Mouse (Mus musculus) layer of hippocampus, adult 9-11 months (tissue): ENCODE data around the gene Tax1bp1.
"Not testable (repeated sequence)": the region's sequence is repeated elsewhere in the genome, so short reads cannot be mapped to it uniquely, and the experiment has no call there.

Experiments used
- DNase-seq: peaks from one replicate; pipeline ENCODE4 v3.0.0; 2022

Gene Tax1bp1

GRCm38 (mm10) chr6:52713104-52713896 lies at the start of gene Tax1bp1:
Tax1bp1 (plus strand) TSS chr6:52713729.
- DNase-seq = peak; percentile 93

DNA sequence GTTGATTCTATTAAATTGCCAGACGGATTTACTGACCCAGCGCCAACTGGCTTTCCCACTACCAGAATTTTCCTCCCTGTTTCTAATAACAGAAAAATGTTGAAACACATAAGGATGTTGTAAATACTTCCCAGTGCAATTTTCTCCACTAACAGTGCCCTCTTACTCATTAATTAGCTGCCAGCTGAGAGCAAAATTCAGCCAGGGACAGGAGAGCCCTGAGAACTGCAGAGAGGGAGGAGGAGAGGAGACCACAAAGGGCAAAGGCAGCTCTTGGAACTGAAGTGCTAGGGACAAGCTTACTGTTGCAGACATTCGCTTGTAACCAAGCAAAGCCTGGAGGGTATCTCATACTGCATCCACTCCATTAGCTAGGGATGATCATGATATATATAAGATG lies 45.9 kb upstream of the Tax1bp1 start:
- no peak for DNase-seq

DNA sequence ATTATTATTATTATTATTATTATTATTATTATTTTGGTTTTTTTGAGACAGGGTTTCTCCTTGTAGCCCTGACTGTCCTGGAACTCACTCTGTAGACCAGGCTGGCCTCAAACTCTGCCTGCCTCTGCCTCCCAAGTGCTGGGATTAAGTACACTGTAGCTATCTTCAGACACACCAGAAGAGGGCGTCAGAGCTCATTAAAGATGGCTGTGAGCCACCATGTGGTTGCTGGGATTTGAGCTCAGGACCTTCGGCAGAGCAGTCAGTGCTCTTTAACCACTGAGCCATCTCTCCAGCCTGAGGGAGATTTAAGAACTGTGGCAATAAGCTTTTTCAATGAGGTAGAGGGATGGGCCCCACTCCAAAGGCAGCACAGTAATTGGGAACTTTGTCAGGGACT lies 43.7 kb upstream of the Tax1bp1 start:
- DNase-seq = not testable (repeated sequence)

- DNase-seq = no peak
Observed at GRCm38 (mm10) chr6:52671791-52672190, 41.7 kb upstream of the Tax1bp1 start.

- no peak for DNase-seq
Observed at GRCm38 (mm10) chr6:52672539-52672938, 41.0 kb upstream of the Tax1bp1 start.

DNA sequence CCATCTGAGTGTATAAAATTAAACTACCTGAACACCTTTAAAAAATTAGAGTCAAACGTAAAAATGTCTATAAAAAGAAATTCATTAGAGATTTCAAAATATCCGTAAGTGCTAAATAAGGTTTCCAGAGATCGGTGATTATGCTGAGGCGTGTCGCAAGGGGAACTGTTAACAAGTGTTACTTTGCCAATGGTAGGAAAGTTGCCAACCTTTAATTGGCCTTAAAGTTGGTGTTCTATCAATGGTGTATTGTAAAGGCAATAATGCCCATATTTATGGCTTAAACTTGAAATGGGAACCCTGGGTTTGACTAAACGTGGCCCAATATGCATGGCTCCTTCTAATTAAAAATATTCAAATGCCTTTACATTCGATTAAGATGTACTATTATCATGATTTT lies 39.8 kb upstream of the Tax1bp1 start:
- no peak for DNase-seq

DNA sequence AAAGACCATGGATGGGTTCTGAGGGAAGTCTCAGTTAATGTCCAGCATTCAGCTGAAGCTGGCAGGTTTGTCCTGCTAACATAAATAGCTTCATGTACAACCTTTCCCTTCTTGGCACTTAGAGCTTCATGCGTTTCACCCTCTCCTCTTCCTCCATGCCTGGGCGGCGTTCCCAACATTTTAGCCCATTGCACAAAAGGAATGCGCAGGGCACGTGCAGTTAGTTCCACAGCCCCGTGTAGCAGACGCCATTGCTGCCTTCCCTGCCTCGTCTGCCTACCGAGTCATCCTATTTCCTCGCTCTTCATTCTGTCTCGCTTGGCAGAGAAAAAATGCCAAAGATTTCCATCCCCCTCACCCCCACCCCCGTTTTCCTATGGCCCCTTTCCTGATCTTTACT lies 39.0 kb upstream of the Tax1bp1 start:
- no peak for DNase-seq

DNA sequence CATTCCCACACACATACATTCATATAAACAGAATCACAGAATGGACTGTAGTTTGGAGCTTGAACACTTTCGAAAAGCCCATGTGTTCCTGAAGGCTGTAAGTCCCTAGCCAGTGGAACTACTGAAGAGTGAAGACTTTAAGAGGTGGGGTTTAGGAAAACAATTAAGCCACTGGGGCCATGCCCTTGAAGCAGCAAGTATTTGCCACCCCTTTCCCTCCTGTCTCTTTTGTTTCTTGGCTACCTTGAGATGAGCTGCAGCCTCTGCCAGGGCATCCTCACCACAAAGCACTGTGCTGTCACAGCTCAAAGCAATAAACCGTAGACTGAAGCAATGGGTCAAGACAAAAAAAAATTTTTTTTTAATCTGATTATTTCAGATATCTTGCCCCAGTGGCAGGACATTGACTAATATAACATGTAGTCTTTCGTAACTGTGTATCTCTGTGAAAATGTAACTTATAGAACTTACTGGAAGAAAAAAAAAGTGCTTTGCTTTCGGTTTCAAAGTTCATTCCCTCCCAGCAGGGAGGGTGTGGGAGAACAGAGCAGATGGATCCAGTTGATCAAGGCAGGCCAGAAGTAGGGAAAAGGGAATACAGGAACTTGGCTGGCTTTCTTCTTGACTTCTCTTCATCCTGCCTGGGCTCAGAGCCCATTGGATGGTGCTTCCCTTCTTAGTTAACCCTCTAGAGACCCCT lies 38.2 kb upstream of the Tax1bp1 start:
- DNase-seq = no peak

DNA sequence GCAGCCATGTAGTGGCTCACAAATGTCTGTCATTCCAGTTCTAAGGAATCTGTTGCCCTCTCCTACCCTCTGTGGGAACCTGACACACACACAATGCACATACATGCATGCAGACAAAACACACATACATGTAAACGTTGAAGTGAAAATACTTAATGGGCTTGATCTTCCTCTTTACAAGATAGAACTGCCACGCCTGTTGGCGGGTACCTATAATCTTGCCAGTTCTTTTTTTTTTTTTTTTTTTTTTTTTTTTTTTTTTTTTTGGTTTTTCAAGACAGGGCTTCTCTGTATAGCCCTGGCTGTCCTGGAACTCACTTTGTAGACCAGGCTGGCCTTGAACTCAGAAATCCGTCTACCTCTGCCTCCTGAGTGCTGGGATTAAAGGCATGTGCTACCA lies 36.0 kb upstream of the Tax1bp1 start:
- not testable (repeated sequence) for DNase-seq

DNA sequence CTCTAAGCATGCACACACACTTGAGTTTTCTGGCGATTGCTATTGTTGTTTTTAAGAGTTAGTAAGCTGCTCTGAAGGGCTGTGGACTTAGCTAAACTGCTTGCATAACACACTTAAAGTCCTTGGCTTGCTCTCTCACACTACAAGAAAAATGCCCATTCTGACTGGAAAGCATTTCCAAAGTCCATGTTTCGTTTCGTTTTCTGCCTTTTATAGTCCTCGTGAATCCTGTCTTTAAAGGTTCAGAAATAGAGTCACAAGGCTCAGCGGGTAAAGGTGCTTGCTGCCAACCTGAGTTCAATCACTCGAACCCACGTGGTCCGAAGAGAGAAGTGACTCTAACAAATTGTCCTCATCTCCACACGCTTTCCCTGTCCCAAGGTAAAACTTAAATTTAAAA lies 34.0 kb upstream of the Tax1bp1 start:
- DNase-seq = no peak

DNA sequence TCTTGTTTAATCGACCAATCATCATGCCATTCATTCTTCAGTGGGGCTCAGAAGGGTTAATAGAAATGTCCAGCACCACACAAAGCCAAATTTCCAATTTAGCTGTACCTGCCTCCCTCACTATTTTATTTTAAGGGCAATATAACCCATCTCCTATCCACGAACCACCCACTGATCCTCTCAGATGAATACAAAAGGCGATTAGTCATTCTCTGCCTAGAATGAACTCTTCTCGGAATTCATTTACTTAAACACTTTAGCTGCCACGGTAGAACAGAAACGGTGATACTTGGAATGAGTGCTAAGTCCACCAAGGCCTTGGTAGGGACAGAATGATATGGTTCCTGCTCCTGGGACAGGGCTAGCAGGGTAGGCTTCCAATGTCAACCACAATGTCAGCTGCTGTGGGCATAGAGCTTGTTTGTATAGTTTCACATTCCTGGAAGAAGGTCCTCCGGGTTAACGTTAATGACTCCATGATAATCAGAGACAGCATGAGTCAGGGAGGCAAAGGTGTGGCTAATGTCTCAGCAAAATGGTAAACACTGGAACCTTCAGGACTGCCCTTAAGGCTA lies 33.0 kb upstream of the Tax1bp1 start:
- DNase-seq = no peak

- no peak for DNase-seq
Observed at GRCm38 (mm10) chr6:52681847-52682485, 31.6 kb upstream of the Tax1bp1 start.

GRCm38 (mm10) chr6:52682607-52683006 lies 30.9 kb upstream of the Tax1bp1 start:
- DNase-seq = no peak

DNA sequence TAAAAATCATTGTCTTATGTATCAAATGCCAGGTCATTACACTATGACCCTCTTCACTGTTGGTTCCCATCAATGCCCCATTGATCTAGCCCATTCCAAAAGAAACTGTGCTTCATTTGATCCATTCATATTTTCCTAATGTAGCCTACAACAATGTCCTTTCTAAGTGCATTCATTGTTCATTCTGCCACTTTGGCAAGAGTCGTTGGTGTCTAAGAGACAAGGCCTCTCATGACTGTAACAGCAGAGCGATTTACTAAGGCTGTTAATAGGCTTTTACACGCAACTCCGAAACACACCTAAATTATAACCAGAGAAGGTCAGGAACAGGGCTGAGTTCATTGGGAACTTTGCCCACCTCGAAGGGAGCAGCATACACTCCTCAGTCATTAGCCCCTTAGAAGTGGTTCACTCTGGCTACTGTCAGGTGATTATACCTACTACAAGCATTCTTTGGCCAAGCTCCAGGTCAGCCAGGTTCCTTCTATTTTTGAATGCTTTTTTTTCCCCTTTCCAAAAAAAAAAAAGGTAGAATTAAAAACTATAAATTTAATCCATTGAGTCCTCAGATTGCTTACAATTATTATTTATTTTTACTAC lies 26.5 kb upstream of the Tax1bp1 start:
- DNase-seq = peak; percentile 10

DNA sequence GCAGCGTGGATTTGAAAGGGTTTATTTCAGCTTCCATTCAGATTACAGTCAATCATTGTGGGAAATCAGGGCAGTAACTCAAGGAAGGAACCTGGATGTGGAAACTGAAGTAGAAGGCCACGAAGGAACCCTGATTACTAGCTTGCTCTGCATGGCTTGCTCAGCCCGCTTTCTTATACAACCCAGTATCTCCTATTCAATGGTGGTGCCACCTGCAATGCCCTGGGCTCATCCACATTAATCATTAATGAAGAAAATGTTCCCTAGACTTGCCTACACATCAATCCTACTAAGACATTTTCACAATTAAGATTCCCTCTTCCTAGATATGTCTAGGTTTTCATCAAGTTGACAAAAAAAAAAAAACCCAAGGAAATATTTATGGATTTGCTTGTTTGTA lies 23.2 kb upstream of the Tax1bp1 start:
- DNase-seq = no peak

DNA sequence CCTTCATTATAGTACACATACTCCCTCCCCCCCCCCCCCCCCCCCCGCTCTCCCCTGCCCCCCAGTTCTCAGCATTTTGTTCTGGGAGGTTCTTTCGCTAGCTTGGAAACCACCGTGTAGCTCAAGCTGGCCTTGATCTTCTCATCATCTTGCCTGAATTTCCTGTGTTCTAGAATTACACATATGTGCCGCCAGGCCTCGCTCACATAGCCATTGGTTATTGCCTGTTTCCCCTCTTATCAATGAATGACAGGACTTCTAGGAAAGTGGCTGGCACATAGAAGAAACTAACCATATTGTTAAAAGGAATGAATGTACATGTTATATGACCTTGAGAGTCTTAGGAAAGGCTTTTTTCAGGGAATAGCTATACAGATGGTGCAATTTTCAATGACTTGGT lies 21.7 kb upstream of the Tax1bp1 start:
- no peak for DNase-seq

GRCm38 (mm10) chr6:52692451-52693063 lies 21.0 kb upstream of the Tax1bp1 start:
- DNase-seq = no peak

DNA sequence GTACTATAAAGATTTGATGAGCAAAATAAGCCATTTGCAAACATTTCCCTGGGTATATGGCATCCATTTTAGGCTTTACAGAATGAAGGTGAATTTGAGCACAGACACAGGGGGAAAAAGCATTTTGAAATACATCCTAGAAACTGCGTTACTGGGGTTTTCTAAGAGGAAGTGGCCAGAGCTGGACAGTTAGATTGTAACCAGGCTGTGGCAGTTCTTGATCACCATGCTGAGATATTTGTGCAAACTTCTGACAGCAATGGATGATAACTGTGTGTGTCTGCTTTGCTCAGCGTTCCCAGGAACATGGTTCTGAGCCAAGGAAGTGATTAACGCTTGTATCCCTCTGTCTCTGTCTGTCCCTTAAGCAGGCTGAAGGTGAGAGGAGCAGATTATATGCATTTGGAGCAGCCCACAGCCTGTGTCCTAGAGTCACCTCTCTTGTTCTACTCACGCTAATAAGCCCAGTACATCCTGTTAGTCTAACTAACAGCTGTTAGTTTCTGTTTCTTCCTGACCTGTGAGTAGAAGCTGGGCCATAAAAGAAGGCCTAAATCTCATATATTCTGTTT lies 15.5 kb upstream of the Tax1bp1 start:
- DNase-seq = no peak

- DNase-seq = no peak
Observed at GRCm38 (mm10) chr6:52699050-52699449, 14.5 kb upstream of the Tax1bp1 start.

GRCm38 (mm10) chr6:52699899-52700298 lies 13.6 kb upstream of the Tax1bp1 start:
- no peak for DNase-seq

DNA sequence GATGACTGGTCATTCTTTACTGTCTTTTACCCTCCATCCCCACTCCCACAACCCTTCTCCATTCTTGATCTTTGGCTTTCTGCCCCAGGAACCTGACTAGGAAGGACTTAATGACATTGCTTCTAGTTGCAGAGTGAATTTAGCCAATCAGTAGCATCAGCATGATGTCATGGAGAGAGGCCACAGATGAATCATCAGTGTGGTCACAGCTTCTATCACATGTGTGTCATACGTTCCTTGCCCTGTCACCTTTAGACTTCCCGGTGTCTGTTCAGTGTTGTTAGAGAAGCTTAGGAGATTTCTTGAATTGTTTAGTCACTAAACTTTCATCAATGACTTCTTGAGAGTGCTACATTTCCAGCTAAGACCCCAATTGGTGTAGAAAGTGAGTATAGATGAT lies 10.3 kb upstream of the Tax1bp1 start:
- no peak for DNase-seq

- DNase-seq = no peak
Observed at GRCm38 (mm10) chr6:52705280-52705679, 8.2 kb upstream of the Tax1bp1 start.
